Mouse (Mus musculus) E14TG2a.4 (cell line): ENCODE measurements around the gene Tlcd2.

Experiments
- CTCF ChIP-seq: conservative IDR thresholded peaks from 2 replicates; pipeline ENCODE4 v1.5.1; 2014; ENCODE audit warnings: low read length
- NANOG ChIP-seq: IDR thresholded peaks from 2 replicates; pipeline ENCODE4 v1.6.1; 2014; ENCODE audit warnings: borderline replicate concordance, low read length, mixed read lengths
- POU5F1 ChIP-seq: IDR thresholded peaks from 2 replicates; pipeline ENCODE4 v1.6.1; 2014; ENCODE audit warnings: low read length, borderline replicate concordance

- TF ChIP-seq CTCF (no peak), POU5F1 (no peak), NANOG (no peak)
Observed at GRCm38 (mm10) chr11:75498126-75498525, 36.6 kb downstream of the Tlcd2 start.
